Mouse (Mus musculus) embryonic facial prominence, embryonic 15.5 days (tissue): ENCODE measurements around the gene Foxa2. TPM values are rescaled to one million over a fixed set of nuclear protein-coding genes. Genes with fewer than 3 reads are reported as not detected.
A peak's percentile ranks its signal among the peaks of the same experiment; 100 is the strongest.

Experiments used
- ATAC-seq: fragments of 200-750 bp; cut with Nextera tagmentation; 2 replicates; pipeline ENCODE4 v1.8.0; 2017; ENCODE audit warnings: low read depth, moderate TSS enrichment; ENCODE audit not compliant: insufficient number of reproducible peaks, low FRiP score, low TSS enrichment
- H3K27ac ChIP-seq: fragments of 300-500 bp; sonication (generic); replicated peaks from 2 replicates; pipeline ENCODE4 v1.5.1; 2015; ENCODE audit warnings: mild to moderate bottlenecking, inconsistent platforms
- H3K27me3 ChIP-seq: fragments of 300-500 bp; sonication (generic); 2 replicates; pipeline ENCODE4 v1.6.1; 2015; ENCODE audit warnings: inconsistent platforms
- H3K36me3 ChIP-seq: fragments of 300-500 bp; sonication (generic); 2 replicates; pipeline ENCODE4 v1.6.1; 2015; ENCODE audit warnings: mild to moderate bottlenecking, inconsistent platforms
- H3K4me1 ChIP-seq: fragments of 300-500 bp; sonication (generic); 2 replicates; pipeline ENCODE4 v1.6.1; 2015; ENCODE audit warnings: inconsistent platforms
- H3K4me2 ChIP-seq: fragments of 300-500 bp; sonication (generic); replicated peaks from 2 replicates; pipeline ENCODE4 v1.6.1; 2015; ENCODE audit warnings: mild to moderate bottlenecking, inconsistent platforms
- H3K4me3 ChIP-seq: fragments of 300-500 bp; sonication (generic); replicated peaks from 2 replicates; pipeline ENCODE4 v1.5.1; 2015; ENCODE audit warnings: mild to moderate bottlenecking, inconsistent platforms
- H3K9ac ChIP-seq: fragments of 300-500 bp; sonication (generic); 2 replicates; pipeline ENCODE4 v1.6.1; 2015; ENCODE audit warnings: inconsistent platforms
- H3K9me3 ChIP-seq: fragments of 300-500 bp; sonication (generic); replicated peaks from 2 replicates; pipeline ENCODE4 v1.6.1; 2016; ENCODE audit warnings: inconsistent platforms
- WGBS: fragments of 180-500 bp; shearing (Covaris S2); methylation state at CpG from one replicate; pipeline ENCODE4 v1.1.7; 2015; 5-methylcytosine and 5-hydroxymethylcytosine counted together
- polyA plus RNA-seq: library from polyadenylated mRNA; unstranded; fragments of >200 nt; fragmentation: Nextera tagmentation; extraction: Ambion mirVana; gene quantifications from 2 replicates; pipeline ENCODE4 v1.2.1, GENCODE M21; 2015

The Foxa2 gene
- polyA plus RNA-seq, 1 experiment from 2014 or later = 0.49 TPM

GRCm38 (mm10) chr2:148045937-148046798, 601 bp downstream of the Foxa2 start:
- no peak overlapping the region for H3K9ac ChIP-seq
- ATAC-seq = no peak

GRCm38 (mm10) chr2:148045543-148045936, 1.2 kb downstream of the Foxa2 start:
- Histone ChIP-seq H3K27me3 (peaks cover 99% of the 10 kb centered on the region), H3K4me1 (peaks cover 35% of the 10 kb centered on the region), H3K9ac (no peak overlapping the region), H3K36me3 (no peaks in the 10 kb centered on the region), H3K9me3 (no peaks in the 10 kb centered on the region), H3K27ac (no peak overlapping the region), H3K4me2 (peak overlapping the region; percentile 47), H3K4me3 (peak overlapping the region; percentile 35)
- WGBS = under 1% methylated on average over 25 of the region's 25 CpGs
- ATAC-seq = no peak

More at GRCm38 (mm10) chr2:148045937-148046798, 601 bp downstream of the Foxa2 start:
- under 1% methylated on average over 58 of the region's 65 CpGs for WGBS
- no peaks in the 10 kb centered on the region for H3K9me3 ChIP-seq
- H3K4me1 ChIP-seq = peaks cover 35% of the 10 kb centered on the region
- peak overlapping the region; percentile 47 for H3K4me2 ChIP-seq
- no peaks in the 10 kb centered on the region for H3K36me3 ChIP-seq
- H3K4me3 ChIP-seq = peak overlapping the region; percentile 35
- no peak overlapping the region for H3K27ac ChIP-seq
- peaks cover 99% of the 10 kb centered on the region for H3K27me3 ChIP-seq

DNA sequence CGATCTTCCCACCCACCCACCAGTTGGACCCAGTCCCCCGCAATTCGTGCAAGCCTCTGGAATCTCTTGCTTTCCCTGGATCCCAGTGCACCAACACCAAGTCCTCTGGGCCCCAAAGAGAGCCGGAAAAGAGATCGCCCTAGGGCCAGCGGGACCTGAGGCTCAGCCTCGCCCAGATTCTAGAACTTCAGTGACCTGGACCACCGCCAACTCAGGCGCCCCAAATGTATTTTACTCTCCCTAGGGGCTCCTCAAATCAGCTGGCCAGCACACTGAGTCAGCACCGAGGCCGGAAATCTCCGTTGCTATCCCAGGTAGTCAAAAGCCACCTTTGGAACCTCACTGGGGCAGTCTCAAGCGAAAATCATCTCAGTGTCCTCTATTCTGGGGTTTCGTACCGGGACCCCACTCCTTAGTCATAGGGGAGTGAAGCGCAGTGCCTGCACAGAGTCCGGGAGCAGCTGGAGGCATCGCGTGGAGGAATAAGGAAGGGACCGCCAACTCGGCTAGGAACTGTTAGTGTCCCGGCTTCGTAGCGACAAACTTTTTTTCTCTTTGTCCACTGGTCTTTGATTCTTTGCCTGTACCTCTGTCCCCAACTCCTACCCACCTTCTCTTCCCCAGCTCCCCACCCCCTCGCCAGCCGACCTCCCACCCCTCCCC, 1.8 kb downstream of the Foxa2 start:
- Histone ChIP-seq H3K27ac (no peak overlapping the region), H3K4me2 (peak overlapping the region; percentile 47), H3K4me1 (peaks cover 35% of the 10 kb centered on the region), H3K4me3 (peak overlapping the region; percentile 35), H3K27me3 (peaks cover 100% of the 10 kb centered on the region), H3K36me3 (no peaks in the 10 kb centered on the region), H3K9me3 (no peaks in the 10 kb centered on the region), H3K9ac (no peak overlapping the region)
- no peak for ATAC-seq
- under 1% methylated on average over 26 of the region's 26 CpGs for WGBS

- Histone ChIP-seq H3K9ac (no peak overlapping the region), H3K36me3 (no peaks in the 10 kb centered on the region), H3K4me1 (peaks cover 35% of the 10 kb centered on the region), H3K27ac (no peak overlapping the region), H3K9me3 (no peaks in the 10 kb centered on the region), H3K27me3 (peaks cover 100% of the 10 kb centered on the region), H3K4me2 (peak overlapping the region; percentile 47), H3K4me3 (peak overlapping the region; percentile 35)
- WGBS = 1% methylated on average over 71 of the region's 71 CpGs
- no peak for ATAC-seq
These were observed 2.5 kb downstream of the Foxa2 start for GRCm38 (mm10) chr2:148043976-148044876.

GRCm38 (mm10) chr2:148043271-148043975, 3.3 kb downstream of the Foxa2 start:
- no peaks in the 10 kb centered on the region for H3K36me3 ChIP-seq
- no peak overlapping the region for H3K4me3 ChIP-seq
- H3K9ac ChIP-seq = no peak overlapping the region
- peaks cover 100% of the 10 kb centered on the region for H3K27me3 ChIP-seq
- H3K9me3 ChIP-seq = no peaks in the 10 kb centered on the region
- ATAC-seq = no peak
- H3K27ac ChIP-seq = no peak overlapping the region
- no peak overlapping the region for H3K4me2 ChIP-seq
- peaks cover 28% of the 10 kb centered on the region for H3K4me1 ChIP-seq
- WGBS = 7% methylated on average over 17 of the region's 17 CpGs

DNA sequence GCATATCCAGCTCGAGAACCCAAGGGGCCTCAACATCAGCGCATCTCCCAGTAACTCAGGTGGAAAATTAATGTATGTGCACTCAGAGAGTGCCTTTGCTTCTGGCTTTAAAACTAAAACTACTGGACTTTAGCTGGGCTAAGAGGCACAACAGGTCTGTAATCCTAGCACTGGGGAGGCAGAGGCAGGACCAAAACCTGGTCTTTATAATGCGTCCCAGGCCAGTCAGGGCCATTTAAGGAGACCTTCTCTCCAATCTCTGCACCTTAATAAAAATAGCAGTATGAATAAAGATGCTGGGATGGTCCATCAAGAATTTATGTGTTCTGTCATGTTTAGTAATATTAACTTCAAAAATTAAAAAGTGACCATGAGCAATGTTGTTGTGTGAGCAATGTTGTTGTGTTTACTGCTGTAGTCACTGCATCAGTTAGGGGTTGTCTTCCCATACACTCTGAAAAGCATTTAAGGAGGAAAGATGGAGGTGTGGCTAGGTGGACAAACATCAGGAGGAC, 4.6 kb downstream of the Foxa2 start:
- H3K27ac ChIP-seq = no peak overlapping the region
- H3K9me3 ChIP-seq = no peaks in the 10 kb centered on the region
- H3K27me3 ChIP-seq = peaks cover 100% of the 10 kb centered on the region
- WGBS = 10% methylated on average over 3 of the region's 3 CpGs
- H3K4me2 ChIP-seq = no peak overlapping the region
- peaks cover 28% of the 10 kb centered on the region for H3K4me1 ChIP-seq
- no peaks in the 10 kb centered on the region for H3K36me3 ChIP-seq
- H3K4me3 ChIP-seq = no peak overlapping the region
- no peak for ATAC-seq
- no peak overlapping the region for H3K9ac ChIP-seq

DNA sequence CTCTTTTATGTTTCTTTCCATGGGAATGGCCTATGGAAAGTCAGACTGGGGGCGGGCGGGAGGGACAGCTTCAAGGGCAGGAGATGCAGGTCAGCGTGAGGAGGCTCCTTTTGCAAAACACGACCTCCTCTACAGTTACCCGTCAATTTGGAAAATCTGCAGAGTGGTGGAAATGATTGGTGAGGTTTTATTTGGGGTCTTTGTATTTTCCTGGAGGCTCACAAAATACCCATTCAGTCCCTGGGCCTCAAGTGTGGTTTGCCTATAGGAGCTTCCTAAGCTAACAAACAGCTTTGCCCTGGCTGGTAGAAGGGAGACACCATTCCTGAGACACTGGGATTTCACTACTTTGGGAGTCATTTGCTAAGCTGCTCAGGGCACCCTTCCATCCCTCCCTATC, 5.4 kb downstream of the Foxa2 start:
- Histone ChIP-seq H3K36me3 (no peaks in the 10 kb centered on the region), H3K9me3 (no peaks in the 10 kb centered on the region), H3K27ac (no peak overlapping the region), H3K9ac (no peak overlapping the region), H3K4me1 (peaks cover 24% of the 10 kb centered on the region), H3K4me3 (no peak overlapping the region), H3K4me2 (no peak overlapping the region), H3K27me3 (peaks cover 100% of the 10 kb centered on the region)
- WGBS = 5% methylated on average over 5 of the region's 5 CpGs
- no peak for ATAC-seq

DNA sequence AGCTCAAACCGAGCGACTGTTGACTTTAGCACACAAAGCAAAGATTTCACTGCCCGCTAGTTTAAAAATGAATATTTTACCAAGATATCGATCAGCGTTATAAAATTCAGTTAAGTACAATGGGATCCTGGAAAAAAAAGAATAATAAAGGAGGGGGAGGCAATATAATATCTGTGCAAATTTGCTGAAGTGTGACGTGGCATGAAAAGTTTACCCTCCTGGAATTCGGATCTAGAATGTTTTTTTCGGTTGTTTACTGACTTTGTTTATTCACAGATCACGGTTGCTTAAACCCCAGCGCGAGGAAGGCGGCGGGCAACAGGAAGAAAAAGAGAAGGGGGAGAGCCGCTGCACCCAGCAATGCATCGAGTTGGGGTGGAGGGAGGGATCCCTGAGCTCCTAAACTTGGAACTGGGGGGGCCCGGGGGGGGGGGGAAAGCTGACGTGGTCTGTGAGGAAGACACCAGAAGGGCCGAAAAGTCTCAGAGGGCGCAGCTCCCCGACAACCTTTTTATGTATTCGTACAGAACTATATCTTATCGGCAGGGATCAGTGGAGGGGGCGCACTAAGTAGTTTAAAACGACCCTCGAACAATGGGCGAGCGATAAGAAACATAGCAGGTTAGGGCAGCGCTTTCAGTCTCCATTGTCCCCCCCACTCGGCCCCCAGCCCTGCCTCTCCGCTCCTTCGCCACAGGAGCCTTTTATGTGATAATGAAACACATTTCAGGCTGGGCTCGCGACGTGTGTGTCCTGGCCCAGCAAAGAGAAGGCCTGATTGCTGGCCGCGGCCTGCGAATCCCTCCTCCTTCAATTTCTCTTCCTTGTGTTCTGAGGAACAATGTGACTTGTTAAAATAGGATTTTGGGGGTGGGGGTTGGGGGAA, 6.3 kb downstream of the Foxa2 start:
- no peak for ATAC-seq

GRCm38 (mm10) chr2:148039351-148040235, 7.2 kb downstream of the Foxa2 start:
- H3K4me2 ChIP-seq = no peak overlapping the region
- no peak overlapping the region for H3K4me3 ChIP-seq
- ATAC-seq = no peak
- peaks cover 100% of the 10 kb centered on the region for H3K27me3 ChIP-seq
- under 1% methylated on average over 53 of the region's 53 CpGs for WGBS
- peaks cover 8% of the 10 kb centered on the region for H3K4me1 ChIP-seq
- H3K27ac ChIP-seq = no peak overlapping the region
- no peaks in the 10 kb centered on the region for H3K36me3 ChIP-seq
- H3K9me3 ChIP-seq = no peaks in the 10 kb centered on the region
- H3K9ac ChIP-seq = no peak overlapping the region

More for the DNA sequence above, 6.3 kb downstream of the Foxa2 start:
- Histone ChIP-seq H3K9ac (no peak overlapping the region), H3K4me2 (no peak overlapping the region), H3K27me3 (peaks cover 100% of the 10 kb centered on the region), H3K4me1 (peaks cover 16% of the 10 kb centered on the region), H3K36me3 (no peaks in the 10 kb centered on the region), H3K9me3 (no peaks in the 10 kb centered on the region), H3K27ac (no peak overlapping the region), H3K4me3 (no peak overlapping the region)
- 3% methylated on average over 37 of the region's 37 CpGs for WGBS
